Mouse (Mus musculus) forebrain, postnatal 0 days (tissue): ENCODE measurements around the gene Ube2c. TPM values are rescaled to one million over a fixed set of nuclear protein-coding genes. Genes with fewer than 3 reads are reported as not detected.
A peak's percentile ranks its signal among the peaks of the same experiment; 100 is the strongest.

Source experiments
- ATAC-seq: fragments of 200-750 bp; cut with Nextera tagmentation; 2 replicates; pipeline ENCODE4 v1.8.0; 2017; ENCODE audit warnings: mild to moderate bottlenecking, moderate library complexity
- DNase-seq: peaks from one replicate; pipeline ENCODE4 v3.0.0-alpha.2; 2015
- H3K27ac ChIP-seq: fragments of 300-500 bp; sonication (generic); 2 replicates; pipeline ENCODE4 v1.5.1; 2014; ENCODE audit warnings: low read depth, mild to moderate bottlenecking, antibody characterized with exemption, low read length, moderate library complexity, mixed read lengths
- H3K27me3 ChIP-seq: fragments of 300-500 bp; sonication (generic); 2 replicates; pipeline ENCODE4 v1.6.1; 2014; ENCODE audit warnings: mild to moderate bottlenecking, low read length, mixed read lengths; ENCODE audit not compliant: insufficient read depth
- H3K36me3 ChIP-seq: fragments of 300-500 bp; sonication (generic); 2 replicates; pipeline ENCODE4 v1.6.1; 2014; ENCODE audit warnings: mild to moderate bottlenecking, moderate library complexity; ENCODE audit not compliant: insufficient read depth
- H3K4me1 ChIP-seq: fragments of 300-500 bp; sonication (generic); 2 replicates; pipeline ENCODE4 v1.6.1; 2014; ENCODE audit warnings: antibody characterized with exemption; ENCODE audit not compliant: insufficient read depth
- H3K4me2 ChIP-seq: fragments of 300-500 bp; sonication (generic); 2 replicates; pipeline ENCODE4 v1.6.1; 2014; ENCODE audit warnings: low read depth, mild to moderate bottlenecking, moderate library complexity
- H3K4me3 ChIP-seq: fragments of 300-500 bp; sonication (generic); 2 replicates; pipeline ENCODE4 v1.5.1; 2014; ENCODE audit warnings: low read depth, low read length, mixed read lengths
- H3K9ac ChIP-seq: fragments of 300-500 bp; sonication (generic); 2 replicates; pipeline ENCODE4 v1.6.1; 2014; ENCODE audit warnings: mild to moderate bottlenecking
- H3K9me3 ChIP-seq: fragments of 300-500 bp; sonication (generic); 2 replicates; pipeline ENCODE4 v1.6.1; 2016; ENCODE audit warnings: low read length
- CTCF ChIP-seq: sonication (generic); IDR thresholded peaks from 2 replicates; pipeline ENCODE4 v1.5.1; 2016; ENCODE audit warnings: antibody characterized with exemption, control low read depth, low read depth
- WGBS: fragments of 180-500 bp; shearing (Covaris S2); extraction: QIAGEN DNeasy Blood & Tissue Kit; methylation state at CpG from one replicate; pipeline ENCODE4 v1.1.7; 2014; 5-methylcytosine and 5-hydroxymethylcytosine counted together
- polyA plus RNA-seq: library from polyadenylated mRNA; unstranded; fragments of >200 nt; fragmentation: Nextera tagmentation; extraction: Ambion mirVana; gene quantifications from 2 replicates; pipeline ENCODE4 v1.2.1, GENCODE M21; 2015
- total RNA-seq: library from RNA; depleted of rRNA; stranded (reverse); fragments of >200 nt; gene quantifications from 2 replicates; pipeline ENCODE4 v1.2.3, GENCODE M21; 2014; rRNA removed

The Ube2c gene
- total and polyA plus RNA-seq, 2 experiments from 2014 or later: 29.2 to 38.4 TPM

DNA sequence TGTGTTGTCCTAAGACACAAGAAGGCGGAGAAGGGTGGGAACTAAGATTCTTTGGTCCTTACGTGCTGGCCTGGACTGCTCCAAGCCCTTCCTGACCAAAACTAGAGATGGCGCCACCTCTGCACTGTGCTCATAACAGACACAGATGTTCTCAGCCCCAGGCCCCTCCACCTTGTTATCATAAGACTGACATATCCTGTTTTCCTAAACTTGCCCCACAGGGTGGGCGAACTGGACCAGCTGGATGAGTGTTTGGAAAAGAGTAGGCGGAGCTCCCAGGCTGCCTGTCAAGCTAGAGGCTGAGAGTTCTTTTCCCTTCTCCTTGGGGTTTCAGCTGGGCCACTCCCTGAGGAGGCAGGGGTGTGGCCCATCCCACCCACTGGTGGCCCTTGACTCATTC lies 48.0 kb downstream of the Ube2c start:
- TF ChIP-seq CTCF: no peak
- Histone ChIP-seq H3K4me3 (no peak overlapping the region), H3K4me2 (no peak overlapping the region), H3K4me1 (no peaks in the 10 kb centered on the region), H3K9me3 (no peaks in the 10 kb centered on the region), H3K36me3 (peaks cover 26% of the 10 kb centered on the region), H3K27ac (no peak overlapping the region), H3K9ac (no peak overlapping the region), H3K27me3 (no peaks in the 10 kb centered on the region)
- WGBS: 86% methylated on average over 5 of the region's 5 CpGs
- DNase-seq (no peak), ATAC-seq (no peak)

DNA sequence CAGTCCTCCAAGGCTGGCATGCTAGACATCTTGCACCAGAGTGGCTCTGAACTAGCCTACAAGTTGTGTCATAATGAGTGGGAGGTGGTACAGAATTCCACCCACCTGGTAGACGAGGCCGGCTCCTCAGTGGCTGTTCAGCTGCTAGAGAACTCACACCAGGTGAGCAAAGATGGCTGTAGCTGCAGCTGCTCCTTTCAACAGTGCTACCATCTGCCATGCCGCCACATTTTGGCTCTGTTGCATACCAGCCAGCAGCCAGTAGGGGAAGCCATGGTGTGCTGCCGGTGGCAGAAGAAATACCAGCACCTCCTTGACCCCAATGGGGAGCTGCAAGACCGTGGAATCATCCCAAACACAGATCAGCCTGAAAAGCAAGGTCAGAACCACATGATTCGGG lies 51.4 kb downstream of the Ube2c start:
- no peak overlapping the region for H3K4me3 ChIP-seq
- H3K4me1 ChIP-seq: peaks cover 8% of the 10 kb centered on the region
- TF ChIP-seq CTCF: no peak
- no peak for ATAC-seq
- DNase-seq: no peak
- H3K27me3 ChIP-seq: no peaks in the 10 kb centered on the region
- H3K9me3 ChIP-seq: no peaks in the 10 kb centered on the region
- H3K4me2 ChIP-seq: no peak overlapping the region
- no peak overlapping the region for H3K9ac ChIP-seq
- H3K27ac ChIP-seq: no peak overlapping the region
- 88% methylated on average over 6 of the region's 6 CpGs for WGBS
- H3K36me3 ChIP-seq: peaks cover 35% of the 10 kb centered on the region

DNA sequence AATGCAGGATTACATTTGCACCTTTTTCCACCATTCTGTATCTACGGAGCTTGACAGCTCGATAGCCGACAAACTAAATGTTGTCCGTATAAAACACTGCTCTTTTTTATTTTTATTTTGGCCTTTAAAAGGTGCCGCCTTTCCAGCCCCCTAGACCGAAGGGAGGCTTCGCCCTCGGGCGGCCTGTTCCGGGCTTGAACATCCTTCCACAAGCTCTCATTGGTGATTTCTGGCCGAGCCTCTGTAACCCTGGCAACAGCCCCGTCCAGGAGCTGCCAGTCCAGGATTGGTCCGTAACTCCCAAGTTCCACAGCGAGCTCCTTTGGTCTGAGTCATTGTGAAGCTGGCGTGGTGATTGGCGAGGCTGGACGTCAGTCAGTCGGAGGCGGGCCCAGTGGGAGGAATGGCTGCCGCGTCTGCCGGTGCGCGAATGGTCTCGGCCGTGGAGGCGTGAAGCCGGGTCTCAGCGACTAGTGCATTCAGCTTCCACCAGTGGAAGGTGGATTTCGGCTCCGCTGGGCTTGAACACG lies 53.0 kb downstream of the Ube2c start, which contains the start of gene Zswim1:
TSS of gene Zswim1 (plus strand) at position 51 of the 530 bp plus-strand sequence.
- Histone ChIP-seq H3K4me2 (peak within 1 kb of the TSS; percentile 55), H3K27me3 (no peaks in the 10 kb centered on the region), H3K4me3 (peak within 1 kb of the TSS; percentile 65), H3K9ac (peak within 1 kb of the TSS; percentile 73), H3K9me3 (no peaks in the 10 kb centered on the region), H3K4me1 (peaks cover 8% of the 10 kb centered on the region), H3K36me3 (peaks cover 51% of the 10 kb centered on the region), H3K27ac (peak within 1 kb of the TSS; percentile 90)
- WGBS: 2% methylated on average over 32 of the region's 32 CpGs
- peak; percentile 99 for DNase-seq
- TF ChIP-seq CTCF: no peak; the same call in 1 of the 2 replicates
- peak; percentile 100 for ATAC-seq

DNA sequence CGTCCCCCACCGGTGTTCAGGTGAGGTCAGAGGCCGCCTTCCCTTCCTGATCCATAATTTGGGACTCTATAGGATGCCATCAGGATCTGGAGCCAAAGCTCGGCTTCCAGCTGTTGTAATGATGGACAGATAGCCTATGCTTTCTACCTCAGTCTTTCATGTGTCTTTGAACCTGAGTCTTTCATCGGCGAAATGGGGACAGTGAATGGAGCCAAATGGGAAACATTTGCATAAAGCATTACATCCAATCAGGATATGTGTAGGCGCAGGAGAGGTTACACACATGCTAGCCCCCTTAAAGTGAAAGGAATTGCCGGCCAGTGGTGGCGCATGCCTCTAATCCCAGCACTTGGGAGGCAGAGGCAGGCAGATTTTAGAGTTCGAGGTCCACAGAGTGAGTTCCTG lies 53.5 kb downstream of the Ube2c start:
- Histone ChIP-seq H3K9me3 (no peaks in the 10 kb centered on the region), H3K4me1 (peaks cover 8% of the 10 kb centered on the region), H3K4me2 (peak overlapping the region; percentile 55), H3K36me3 (peaks cover 55% of the 10 kb centered on the region), H3K27ac (peak overlapping the region; percentile 90), H3K27me3 (no peaks in the 10 kb centered on the region), H3K4me3 (peak overlapping the region; percentile 65), H3K9ac (peak overlapping the region; percentile 73)
- DNase-seq: peak; percentile 71
- ATAC-seq: peak; percentile 71
- 0 out of 2 replicates have a peak, but pooled peaks have one; percentile 24 for TF ChIP-seq CTCF
- WGBS: 3% methylated on average over 10 of the region's 10 CpGs

DNA sequence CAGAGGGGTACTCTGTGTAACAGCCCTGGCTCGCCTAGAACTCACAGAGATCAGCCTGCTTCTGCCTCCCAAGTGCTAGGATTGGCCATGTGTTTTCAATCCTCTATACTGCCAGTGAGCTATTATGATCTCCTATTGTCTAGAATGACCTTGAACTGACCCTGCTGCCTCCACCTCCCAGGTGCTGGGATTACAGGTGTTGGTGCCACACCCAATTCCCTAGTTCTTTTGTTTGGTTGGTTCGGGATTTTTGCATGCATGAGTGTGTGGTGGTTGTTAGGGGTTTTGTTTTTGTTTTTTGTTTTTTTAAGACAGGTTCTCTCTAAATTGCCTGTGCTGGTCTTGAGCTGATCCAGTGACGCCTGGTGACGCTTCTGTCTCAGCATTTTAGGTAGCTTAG lies 54.3 kb downstream of the Ube2c start:
- no peak overlapping the region for H3K4me3 ChIP-seq
- no peaks in the 10 kb centered on the region for H3K9me3 ChIP-seq
- peaks cover 56% of the 10 kb centered on the region for H3K36me3 ChIP-seq
- H3K4me2 ChIP-seq: no peak overlapping the region; the same call in 1 of the 2 replicates
- H3K9ac ChIP-seq: no peak overlapping the region
- H3K4me1 ChIP-seq: peaks cover 8% of the 10 kb centered on the region
- no peak for DNase-seq
- ATAC-seq: no peak
- WGBS: 93% methylated on average over 4 of the region's 4 CpGs
- TF ChIP-seq CTCF: no peak
- no peaks in the 10 kb centered on the region for H3K27me3 ChIP-seq
- H3K27ac ChIP-seq: no peak overlapping the region; the same call in 1 of the 2 replicates

DNA sequence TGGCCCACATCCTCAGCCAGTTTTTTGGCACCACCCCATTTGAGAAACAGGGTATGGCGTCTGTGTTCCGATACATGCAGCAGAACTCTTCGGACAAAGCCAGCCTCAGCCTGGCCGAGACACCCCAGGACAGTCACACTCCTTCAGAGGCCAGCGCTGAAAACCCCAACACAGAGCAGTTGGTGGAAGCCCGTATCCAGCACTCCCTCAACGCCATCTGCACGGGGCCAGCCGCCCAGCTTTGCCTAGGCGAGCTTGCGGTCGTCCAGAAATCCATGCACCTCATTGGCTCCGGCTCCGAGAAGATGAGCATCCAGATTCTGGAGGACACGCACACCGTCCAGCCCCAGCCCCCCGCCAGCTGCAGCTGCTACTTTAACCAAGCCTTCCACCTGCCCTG lies 55.8 kb downstream of the Ube2c start:
- TF ChIP-seq CTCF: no peak
- ATAC-seq (no peak), DNase-seq (no peak)
- Histone ChIP-seq H3K4me3 (no peak overlapping the region), H3K36me3 (peaks cover 49% of the 10 kb centered on the region), H3K9me3 (no peaks in the 10 kb centered on the region), H3K27ac (no peak overlapping the region), H3K9ac (no peak overlapping the region), H3K4me2 (no peak overlapping the region), H3K27me3 (no peaks in the 10 kb centered on the region), H3K4me1 (peaks cover 8% of the 10 kb centered on the region)
- 96% methylated on average over 17 of the region's 17 CpGs for WGBS

DNA sequence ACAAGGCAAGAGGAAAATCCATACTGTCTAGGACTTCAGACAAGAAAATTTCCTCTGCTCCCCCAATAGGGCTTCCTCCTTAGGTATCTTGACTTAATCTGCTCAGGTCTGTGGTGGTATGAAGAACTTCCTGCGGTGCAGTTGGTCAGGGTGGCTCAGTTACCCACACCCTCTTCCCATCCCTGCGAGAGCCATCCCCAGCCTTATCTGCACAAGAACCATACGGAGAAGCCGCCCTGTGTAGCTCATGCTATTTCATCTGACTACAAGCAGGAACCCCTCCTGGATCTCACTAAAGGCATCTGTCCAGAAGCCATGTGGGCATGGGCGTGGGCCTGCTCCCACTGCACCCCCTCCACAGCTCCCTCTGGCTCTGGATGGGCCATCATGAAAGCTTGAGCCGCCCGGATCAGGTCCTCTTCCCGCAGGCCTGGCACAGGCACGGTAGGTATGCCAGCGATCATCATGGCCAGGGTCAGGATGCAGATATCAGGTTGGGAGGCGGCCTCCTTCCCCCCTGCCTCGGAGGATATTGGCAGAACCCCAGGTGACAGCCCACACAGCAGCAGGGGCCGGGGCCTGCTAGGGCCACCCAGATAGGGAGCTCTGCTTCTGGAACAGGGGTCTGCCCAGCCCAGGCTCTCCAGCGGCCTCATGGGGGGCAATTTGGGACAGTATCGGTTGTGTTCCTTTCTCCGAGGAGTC lies 57.6 kb downstream of the Ube2c start:
- 85% methylated on average over 16 of the region's 16 CpGs for WGBS
- no peaks in the 10 kb centered on the region for H3K27me3 ChIP-seq
- no peak overlapping the region for H3K4me3 ChIP-seq
- H3K4me2 ChIP-seq: no peak overlapping the region
- no peaks in the 10 kb centered on the region for H3K9me3 ChIP-seq
- no peak for DNase-seq
- ATAC-seq: no peak
- no peak overlapping the region for H3K9ac ChIP-seq
- H3K27ac ChIP-seq: no peak overlapping the region
- H3K4me1 ChIP-seq: peaks cover 8% of the 10 kb centered on the region
- no peak for TF ChIP-seq CTCF
- peaks cover 35% of the 10 kb centered on the region for H3K36me3 ChIP-seq

Other genes with a start within 250 kb of the Ube2c start
- 1.5 and 6.1 TPM in 2 replicates for gene Wfdc2, start 207.5 kb upstream of the Ube2c start, total RNA-seq
- 4.3 and 7.3 TPM in 2 replicates for gene Wfdc2, start 207.5 kb upstream of the Ube2c start, polyA plus RNA-seq
- not detected in 2 replicates for gene Spint3, start 196.4 kb upstream of the Ube2c start, total RNA-seq
- not detected in 2 replicates for gene Spint3, start 196.4 kb upstream of the Ube2c start, polyA plus RNA-seq
- not detected in 2 replicates for gene Wfdc6a, start 184.5 kb upstream of the Ube2c start, total RNA-seq
- 0.33 TPM in 1 of 2 replicates, not detected in the other for gene Wfdc6a, start 184.5 kb upstream of the Ube2c start, polyA plus RNA-seq
- gene Eppin, start 176.3 kb upstream of the Ube2c start, total RNA-seq: not detected in 2 replicates
- gene Eppin, start 176.3 kb upstream of the Ube2c start, polyA plus RNA-seq: 0.19 TPM in 1 of 2 replicates, not detected in the other
- gene Wfdc6b, start 156.4 kb upstream of the Ube2c start, total RNA-seq: not detected in 2 replicates
- gene Wfdc6b, start 156.4 kb upstream of the Ube2c start, polyA plus RNA-seq: not detected in 2 replicates
- gene Wfdc8, start 156.3 kb upstream of the Ube2c start, total RNA-seq: not detected in 2 replicates
- gene Wfdc8, start 156.3 kb upstream of the Ube2c start, polyA plus RNA-seq: not detected in 2 replicates
- gene Wfdc16, start 131.1 kb upstream of the Ube2c start, total RNA-seq: not detected in 2 replicates
- not detected in 2 replicates for gene Wfdc16, start 131.1 kb upstream of the Ube2c start, polyA plus RNA-seq
- gene Wfdc10, start 113.9 kb upstream of the Ube2c start, total RNA-seq: not detected in 2 replicates
- gene Wfdc10, start 113.9 kb upstream of the Ube2c start, polyA plus RNA-seq: not detected in 2 replicates
- gene Wfdc9, start 113.3 kb upstream of the Ube2c start, total RNA-seq: not detected in 2 replicates
- gene Wfdc9, start 113.3 kb upstream of the Ube2c start, polyA plus RNA-seq: not detected in 2 replicates
- not detected in 2 replicates for gene Wfdc11, start 95.8 kb upstream of the Ube2c start, total RNA-seq
- not detected in 2 replicates for gene Wfdc11, start 95.8 kb upstream of the Ube2c start, polyA plus RNA-seq
- not detected in 2 replicates for gene Wfdc13, start 84.8 kb upstream of the Ube2c start, total RNA-seq
- gene Wfdc13, start 84.8 kb upstream of the Ube2c start, polyA plus RNA-seq: not detected in 2 replicates
- gene Spint4, start 71.4 kb upstream of the Ube2c start, total RNA-seq: not detected in 2 replicates
- gene Spint4, start 71.4 kb upstream of the Ube2c start, polyA plus RNA-seq: not detected in 2 replicates
- gene Spint5, start 54.6 kb upstream of the Ube2c start, total RNA-seq: not detected in 2 replicates
- not detected in 2 replicates for gene Spint5, start 54.6 kb upstream of the Ube2c start, polyA plus RNA-seq
- 0.54 and 0.81 TPM in 2 replicates for gene Wfdc3, start 24.0 kb upstream of the Ube2c start, total RNA-seq
- gene Wfdc3, start 24.0 kb upstream of the Ube2c start, polyA plus RNA-seq: 0.89 and 1.1 TPM in 2 replicates
- 23.2 and 26.1 TPM in 2 replicates for gene Dnttip1, start 23.9 kb upstream of the Ube2c start, total RNA-seq
- 52.3 and 60.1 TPM in 2 replicates for gene Dnttip1, start 23.9 kb upstream of the Ube2c start, polyA plus RNA-seq
- 0.38 and 2.9 TPM in 2 replicates for gene Tnnc2, start 10.1 kb downstream of the Ube2c start, total RNA-seq
- 0.50 and 0.63 TPM in 2 replicates for gene Tnnc2, start 10.1 kb downstream of the Ube2c start, polyA plus RNA-seq
- 72.0 and 77.5 TPM in 2 replicates for gene Snx21, start 15.9 kb downstream of the Ube2c start, total RNA-seq
- 48.5 and 50.2 TPM in 2 replicates for gene Snx21, start 15.9 kb downstream of the Ube2c start, polyA plus RNA-seq
- gene Acot8, start 35.0 kb downstream of the Ube2c start, total RNA-seq: 17.4 and 23.0 TPM in 2 replicates
- gene Acot8, start 35.0 kb downstream of the Ube2c start, polyA plus RNA-seq: 13.7 and 17.1 TPM in 2 replicates
- gene Zswim3, start 35.2 kb downstream of the Ube2c start, total RNA-seq: 5.5 and 6.7 TPM in 2 replicates
- gene Zswim3, start 35.2 kb downstream of the Ube2c start, polyA plus RNA-seq: 2.6 and 5.2 TPM in 2 replicates
- 11.2 and 18.6 TPM in 2 replicates for gene Zswim1, start 52.8 kb downstream of the Ube2c start, total RNA-seq
- gene Zswim1, start 52.8 kb downstream of the Ube2c start, polyA plus RNA-seq: 27.5 and 32.6 TPM in 2 replicates
- gene Spata25, start 58.6 kb downstream of the Ube2c start, total RNA-seq: 0.62 and 1.00 TPM in 2 replicates
- not detected in 2 replicates for gene Spata25, start 58.6 kb downstream of the Ube2c start, polyA plus RNA-seq
- 86.2 and 93.8 TPM in 2 replicates for gene Ctsa, start 63.0 kb downstream of the Ube2c start, total RNA-seq
- gene Ctsa, start 63.0 kb downstream of the Ube2c start, polyA plus RNA-seq: 83.5 and 95.3 TPM in 2 replicates
- 5.0 and 5.4 TPM in 2 replicates for gene Neurl2, start 63.6 kb downstream of the Ube2c start, total RNA-seq
- gene Neurl2, start 63.6 kb downstream of the Ube2c start, polyA plus RNA-seq: 4.7 and 6.4 TPM in 2 replicates
- 28.2 and 43.4 TPM in 2 replicates for gene Pltp, start 87.8 kb downstream of the Ube2c start, total RNA-seq
- 67.9 and 80.7 TPM in 2 replicates for gene Pltp, start 87.8 kb downstream of the Ube2c start, polyA plus RNA-seq
- gene Pcif1, start 109.4 kb downstream of the Ube2c start, total RNA-seq: 67.3 and 82.2 TPM in 2 replicates
- 104 and 115 TPM in 2 replicates for gene Pcif1, start 109.4 kb downstream of the Ube2c start, polyA plus RNA-seq
- 20.9 and 26.0 TPM in 2 replicates for gene Zfp335, start 141.9 kb downstream of the Ube2c start, total RNA-seq
- 10.0 and 11.2 TPM in 2 replicates for gene Zfp335, start 141.9 kb downstream of the Ube2c start, polyA plus RNA-seq
- gene Mmp9, start 170.9 kb downstream of the Ube2c start, total RNA-seq: 5.3 and 14.2 TPM in 2 replicates
- gene Mmp9, start 170.9 kb downstream of the Ube2c start, polyA plus RNA-seq: 5.3 and 8.3 TPM in 2 replicates
- gene Slc12a5, start 190.9 kb downstream of the Ube2c start, total RNA-seq: 83.2 and 139 TPM in 2 replicates
- 24.5 and 41.6 TPM in 2 replicates for gene Slc12a5, start 190.9 kb downstream of the Ube2c start, polyA plus RNA-seq